ENCODE assay signal across 8 mouse cellular contexts in the genomic region with DNA sequence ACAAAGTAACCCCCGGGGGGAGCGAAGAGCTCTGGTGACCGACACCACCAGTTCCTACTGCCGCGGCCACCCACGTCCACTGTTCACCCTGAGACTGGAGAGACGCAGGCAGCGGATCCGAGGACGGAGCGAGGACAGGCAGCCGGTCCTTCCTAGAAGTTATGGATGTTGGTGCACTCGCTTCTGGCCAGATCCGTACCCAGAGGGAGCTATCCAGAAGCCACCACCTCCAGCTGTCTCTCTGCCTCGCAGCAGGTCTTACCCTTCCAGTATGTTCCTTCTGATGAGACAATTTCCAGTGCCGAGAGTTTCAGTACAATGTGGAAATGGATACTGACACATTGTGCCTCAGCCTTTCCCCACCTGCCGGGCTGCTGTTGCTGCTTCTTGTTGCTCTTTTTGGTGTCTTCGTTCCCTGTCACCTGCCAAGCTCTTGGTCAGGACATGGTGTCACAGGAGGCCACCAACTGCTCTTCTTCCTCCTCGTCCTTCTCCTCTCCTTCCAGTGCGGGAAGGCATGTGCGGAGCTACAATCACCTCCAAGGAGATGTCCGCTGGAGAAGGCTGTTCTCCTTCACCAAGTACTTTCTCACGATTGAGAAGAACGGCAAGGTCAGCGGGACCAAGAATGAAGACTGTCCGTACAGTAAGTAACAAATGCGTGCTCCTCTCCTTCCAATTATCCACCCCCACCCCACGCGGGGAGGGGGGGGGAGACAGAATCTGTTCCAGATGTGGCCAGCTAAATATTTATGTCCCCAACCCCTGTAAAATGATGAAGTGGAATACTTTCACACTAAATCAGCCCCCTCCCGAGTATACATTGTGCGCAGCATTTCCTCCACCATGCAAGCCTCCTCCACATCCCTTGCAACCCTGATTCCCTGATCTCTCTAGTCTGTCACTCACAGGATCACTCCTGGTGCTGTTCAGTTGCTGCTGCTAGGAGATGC. TPM values are rescaled to one million over a fixed set of nuclear protein-coding genes. Genes with fewer than 3 reads are reported as not detected.
A peak's percentile ranks its signal among the peaks of the same experiment; 100 is the strongest.
DNase-seq lines count a peak whose midpoint lies in the region; ATAC-seq and TF ChIP-seq lines count a peak whose summit lies in the region.

No protein-coding gene starts in this region.

- H3K36me3 ChIP-seq in embryonic facial prominence, embryonic 10.5 days (replicated peaks), result no peaks in the 10 kb centered on the region
- H3K36me3 ChIP-seq in hindbrain, embryonic 12.5 days, result no peaks in the 10 kb centered on the region
- no peaks in the 10 kb centered on the region for H3K36me3 ChIP-seq in liver, embryonic 11.5 days (ENCODE audit: control insufficient read depth, insufficient read depth, low read length)
- no peaks in the 10 kb centered on the region for H3K36me3 ChIP-seq in neural tube, embryonic 13.5 days

- 3% methylated on average over 31 of the region's 31 CpGs for WGBS in lung, adult 2 months
- under 1% methylated on average over 31 of the region's 31 CpGs for WGBS in embryonic facial prominence, embryonic 10.5 days
- WGBS in hindbrain, embryonic 12.5 days, result 2% methylated on average over 31 of the region's 31 CpGs
- under 1% methylated on average over 31 of the region's 31 CpGs for WGBS in liver, embryonic 11.5 days
- WGBS in neural tube, embryonic 13.5 days, result 3% methylated on average over 31 of the region's 31 CpGs

- peak overlapping the region; percentile 66 for H3K4me3 ChIP-seq in lung, adult 2 months (replicated peaks; ENCODE audit: extremely low read depth, low read depth, low read length)
- H3K4me3 ChIP-seq in embryonic facial prominence, embryonic 10.5 days, result peak overlapping the region; percentile 71
- H3K4me3 ChIP-seq in hindbrain, embryonic 12.5 days, result peak overlapping the region; percentile 51
- peak overlapping the region; percentile 50 for H3K4me3 ChIP-seq in liver, embryonic 11.5 days (ENCODE audit: low read depth, low read length)
- H3K4me3 ChIP-seq in neural tube, embryonic 13.5 days, result peak overlapping the region; percentile 53

- H3K27ac ChIP-seq in embryonic facial prominence, embryonic 10.5 days (replicated peaks), result peak overlapping the region; percentile 87
- H3K27ac ChIP-seq in hindbrain, embryonic 12.5 days, result peak overlapping the region; percentile 30; the same call in 1 of the 2 replicates
- no peak overlapping the region for H3K27ac ChIP-seq in liver, embryonic 11.5 days (ENCODE audit: low read depth, low read length)
- no peak overlapping the region for H3K27ac ChIP-seq in neural tube, embryonic 13.5 days (replicated peaks)

- TF ChIP-seq CTCF in lung, adult 2 months (IDR thresholded peaks at IDR 0.05; ENCODE audit: insufficient read depth, low read length), result no peak

- peaks cover 18% of the 10 kb centered on the region for H3K27me3 ChIP-seq in embryonic facial prominence, embryonic 10.5 days (replicated peaks; ENCODE audit: low read depth, poor library complexity, severe bottlenecking)
- peaks cover 19% of the 10 kb centered on the region for H3K27me3 ChIP-seq in hindbrain, embryonic 12.5 days
- H3K27me3 ChIP-seq in liver, embryonic 11.5 days (replicated peaks; ENCODE audit: control insufficient read depth, insufficient read depth, low read length), result peaks cover 34% of the 10 kb centered on the region
- H3K27me3 ChIP-seq in neural tube, embryonic 13.5 days, result peaks cover 44% of the 10 kb centered on the region

- H3K9ac ChIP-seq in hindbrain, embryonic 12.5 days, result peak overlapping the region; percentile 62; the same call in 1 of the 2 replicates
- H3K9ac ChIP-seq in liver, embryonic 11.5 days (ENCODE audit: low read depth, low read length), result no peak overlapping the region
- H3K9ac ChIP-seq in neural tube, embryonic 13.5 days, result peak overlapping the region; percentile 71

- H3K9me3 ChIP-seq in embryonic facial prominence, embryonic 10.5 days, result no peaks in the 10 kb centered on the region
- no peaks in the 10 kb centered on the region for H3K9me3 ChIP-seq in hindbrain, embryonic 12.5 days (replicated peaks)
- no peaks in the 10 kb centered on the region for H3K9me3 ChIP-seq in liver, embryonic 11.5 days (ENCODE audit: control insufficient read depth, low read length)
- H3K9me3 ChIP-seq in neural tube, embryonic 13.5 days, result no peaks in the 10 kb centered on the region

- no peaks in the 10 kb centered on the region for H3K4me1 ChIP-seq in lung, adult 2 months (ENCODE audit: control insufficient read depth, insufficient read depth, low read length)
- H3K4me1 ChIP-seq in embryonic facial prominence, embryonic 10.5 days, result peaks cover 42% of the 10 kb centered on the region
- peaks cover 22% of the 10 kb centered on the region for H3K4me1 ChIP-seq in hindbrain, embryonic 12.5 days
- H3K4me1 ChIP-seq in liver, embryonic 11.5 days (replicated peaks; ENCODE audit: control insufficient read depth, insufficient read depth, low read length), result no peaks in the 10 kb centered on the region
- peaks cover 32% of the 10 kb centered on the region for H3K4me1 ChIP-seq in neural tube, embryonic 13.5 days (replicated peaks)

- peak overlapping the region; percentile 95 for H3K4me2 ChIP-seq in hindbrain, embryonic 12.5 days (replicated peaks)
- H3K4me2 ChIP-seq in liver, embryonic 11.5 days, result peak overlapping the region; percentile 83
- H3K4me2 ChIP-seq in neural tube, embryonic 13.5 days, result peak overlapping the region; percentile 93

- ATAC-seq in hindbrain, embryonic 12.5 days (ENCODE audit: low FRiP score), result peak; percentile 54
- peak; percentile 35; the same call in 1 of the 2 replicates for ATAC-seq in liver, embryonic 11.5 days (replicated peaks; ENCODE audit: low FRiP score)
- ATAC-seq in neural tube, embryonic 13.5 days (ENCODE audit: low read depth), result peak; percentile 55
- no peak for ATAC-seq in activated CD4-positive, CD25-positive, alpha-beta regulatory T cell, adult 4 months

- no peak for TF ChIP-seq POLR2A in lung, adult 2 months (IDR thresholded peaks at IDR 0.05; ENCODE audit: borderline replicate concordance, extremely low read depth, low read depth, low read length)

- DNase-seq in lung, adult 2 months, result peak; percentile 11
- DNase-seq in lung, postnatal 25 days (ENCODE audit: low spot score), result no peak
- DNase-seq in embryonic facial prominence, embryonic 10.5 days (ENCODE audit: low spot score), result peak; percentile 65
- no peak for DNase-seq in liver, embryonic 11.5 days (ENCODE audit: low spot score)
- DNase-seq in spleen, adult 18-20 months, result no peak

RNA-seq across cellular contexts. Expression of a gene that starts 45.8 kb away (rescaled TPM):
- 3.7 and 4.5 TPM in 2 replicates for polyA plus RNA-seq in lung, adult 2 months (2012; rRNA removed)
- polyA plus RNA-seq in embryonic facial prominence, embryonic 10.5 days (2016; fragmentation: Nextera tagmentation; extraction: Ambion mirVana), result 8.0 and 8.6 TPM in 2 replicates
- 4.7 and 6.3 TPM in 2 replicates for polyA plus RNA-seq in hindbrain, embryonic 12.5 days (2016; fragmentation: Nextera tagmentation; extraction: Ambion mirVana)
- 2.2 and 2.4 TPM in 2 replicates for polyA plus RNA-seq in liver, embryonic 11.5 days (2014; fragmentation: Nextera tagmentation; extraction: Ambion mirVana)
- 1.3 and 2.2 TPM in 2 replicates for polyA plus RNA-seq in neural tube, embryonic 13.5 days (2015; fragmentation: Nextera tagmentation; extraction: Ambion mirVana)
- not detected for polyA plus RNA-seq in activated CD4-positive, CD25-positive, alpha-beta regulatory T cell, adult 4 months (2017; shearing (Covaris generic))

Comparison
In these comparisons a context has a peak if more than half of its experiments do, and no peak if none do; other contexts are left out.
1. DNase-seq: peak in lung, adult 2 months (single experiment) and embryonic facial prominence, embryonic 10.5 days (single experiment); none in lung, postnatal 25 days (single experiment), liver, embryonic 11.5 days (single experiment) and spleen, adult 18-20 months (0 of 2).
2. H3K27ac ChIP-seq: peak in embryonic facial prominence, embryonic 10.5 days (single experiment) and hindbrain, embryonic 12.5 days (single experiment); none in liver, embryonic 11.5 days (single experiment) and neural tube, embryonic 13.5 days (single experiment).
3. Peak in every context shown above with its lines, with median percentiles within 50 percentile points of each other: H3K4me3 ChIP-seq and H3K4me2 ChIP-seq.